Mouse (Mus musculus): ENCODE data around the gene Tbx21. TPM values are rescaled to one million over a fixed set of nuclear protein-coding genes. Genes with fewer than 3 reads are reported as not detected.

Gene Tbx21
- polyA plus RNA-seq, 1 experiment from 2014 or later, result 0.23 TPM

DNA sequence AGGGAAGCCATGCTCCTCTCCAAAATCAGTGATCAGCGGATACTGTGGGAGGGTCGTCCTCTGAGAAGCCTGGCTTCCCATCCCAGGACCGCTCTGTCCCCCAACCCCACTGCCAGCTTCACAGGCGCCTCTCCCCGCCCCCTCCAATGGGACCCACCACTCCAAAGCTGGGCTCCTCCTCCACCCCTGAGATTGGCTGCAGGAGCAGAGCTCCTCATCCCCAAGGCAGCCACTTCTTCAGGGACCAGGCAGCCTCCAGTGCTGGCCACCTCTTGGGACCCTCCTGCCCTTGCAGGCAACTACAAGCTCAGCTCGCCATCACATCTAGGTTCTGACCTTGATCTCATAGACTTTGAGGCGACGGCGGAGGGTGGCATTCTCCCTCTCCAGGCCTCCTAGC lies 33.9 kb upstream of the Tbx21 start:
- no peaks in the 10 kb centered on the region for H3K9me3 ChIP-seq (ENCODE audit: control insufficient read depth, low read length)
- H3K27me3 ChIP-seq (ENCODE audit: control insufficient read depth, insufficient read depth, low read length), result peaks cover 11% of the 10 kb centered on the region; the same call in 1 of the 2 replicates
- DNase-seq (ENCODE audit: low spot score), result no peak
- 24% methylated on average over 9 of the region's 9 CpGs for WGBS
- peak overlapping the region; percentile 96; the same call in 1 of the 2 replicates for H3K4me2 ChIP-seq (replicated peaks; ENCODE audit: low read depth, low read length)
- H3K4me1 ChIP-seq (replicated peaks; ENCODE audit: control insufficient read depth, insufficient read depth, low read length), result peaks cover 15% of the 10 kb centered on the region
- no peak for ATAC-seq (ENCODE audit: low FRiP score)
- H3K36me3 ChIP-seq (ENCODE audit: control insufficient read depth, insufficient read depth, low read length), result no peaks in the 10 kb centered on the region
- no peak overlapping the region for H3K27ac ChIP-seq (ENCODE audit: low read depth, low read length)
- no peak overlapping the region for H3K4me3 ChIP-seq (ENCODE audit: low read depth, low read length)
- peak overlapping the region; percentile 11; the same call in 1 of the 2 replicates for H3K9ac ChIP-seq (ENCODE audit: low read depth, low read length)

GRCm38 (mm10) chr11:97148591-97148990 lies 33.5 kb upstream of the Tbx21 start:
- Histone ChIP-seq H3K4me2 (replicated peaks; ENCODE audit: low read depth, low read length) (no peak overlapping the region), H3K27me3 (ENCODE audit: control insufficient read depth, insufficient read depth, low read length) (peaks cover 11% of the 10 kb centered on the region; the same call in 1 of the 2 replicates), H3K9ac (ENCODE audit: low read depth, low read length) (0 out of 2 replicates have a peak overlapping the region, but pooled peaks have one; percentile 4), H3K4me3 (ENCODE audit: low read depth, low read length) (no peak overlapping the region), H3K4me1 (replicated peaks; ENCODE audit: control insufficient read depth, insufficient read depth, low read length) (peaks cover 15% of the 10 kb centered on the region), H3K27ac (ENCODE audit: low read depth, low read length) (no peak overlapping the region), H3K36me3 (ENCODE audit: control insufficient read depth, insufficient read depth, low read length) (no peaks in the 10 kb centered on the region), H3K9me3 (ENCODE audit: control insufficient read depth, low read length) (no peaks in the 10 kb centered on the region)
- no peak for ATAC-seq (ENCODE audit: low FRiP score)
- 30% methylated on average over 12 of the region's 12 CpGs for WGBS
- no peak for DNase-seq (ENCODE audit: low spot score)

DNA sequence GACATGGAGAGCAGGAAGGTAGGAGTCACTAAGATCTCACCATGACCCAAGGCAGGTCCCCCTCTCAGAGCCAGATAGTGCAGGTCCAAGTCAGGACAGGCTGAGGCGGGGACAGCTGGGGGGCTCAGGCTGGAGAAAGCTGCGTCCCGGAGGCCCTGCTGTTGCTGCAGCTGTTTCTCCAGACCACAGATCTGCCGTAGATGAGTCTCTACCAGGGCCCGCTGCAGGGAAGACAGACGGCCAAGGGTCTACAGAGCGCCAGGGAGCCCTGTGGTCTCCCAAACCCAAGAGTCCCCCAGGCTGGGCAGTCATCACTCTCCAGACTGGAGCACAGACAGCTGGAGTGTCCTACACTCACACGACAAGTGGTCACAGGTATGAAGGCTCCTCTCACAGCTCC lies 32.2 kb upstream of the Tbx21 start:
- H3K4me1 ChIP-seq (replicated peaks; ENCODE audit: control insufficient read depth, insufficient read depth, low read length), result peaks cover 11% of the 10 kb centered on the region
- no peaks in the 10 kb centered on the region for H3K36me3 ChIP-seq (ENCODE audit: control insufficient read depth, insufficient read depth, low read length)
- H3K4me3 ChIP-seq (ENCODE audit: low read depth, low read length), result no peak overlapping the region
- peaks cover 11% of the 10 kb centered on the region; the same call in 1 of the 2 replicates for H3K27me3 ChIP-seq (ENCODE audit: control insufficient read depth, insufficient read depth, low read length)
- no peak for DNase-seq (ENCODE audit: low spot score)
- no peak overlapping the region for H3K4me2 ChIP-seq (replicated peaks; ENCODE audit: low read depth, low read length)
- no peak overlapping the region for H3K27ac ChIP-seq (ENCODE audit: low read depth, low read length)
- no peak overlapping the region for H3K9ac ChIP-seq (ENCODE audit: low read depth, low read length)
- H3K9me3 ChIP-seq (ENCODE audit: control insufficient read depth, low read length), result no peaks in the 10 kb centered on the region
- WGBS, result 73% methylated on average over 8 of the region's 8 CpGs
- ATAC-seq (ENCODE audit: low FRiP score), result no peak

- ATAC-seq (ENCODE audit: low FRiP score) (no peak), DNase-seq (ENCODE audit: low spot score) (peak; percentile 90)
- Histone ChIP-seq H3K27me3 (ENCODE audit: control insufficient read depth, insufficient read depth, low read length) (peaks cover 11% of the 10 kb centered on the region; the same call in 1 of the 2 replicates), H3K27ac (ENCODE audit: low read depth, low read length) (no peak overlapping the region), H3K4me2 (replicated peaks; ENCODE audit: low read depth, low read length) (no peak overlapping the region), H3K9me3 (ENCODE audit: control insufficient read depth, low read length) (no peaks in the 10 kb centered on the region), H3K9ac (ENCODE audit: low read depth, low read length) (no peak overlapping the region), H3K36me3 (ENCODE audit: control insufficient read depth, insufficient read depth, low read length) (no peaks in the 10 kb centered on the region), H3K4me1 (replicated peaks; ENCODE audit: control insufficient read depth, insufficient read depth, low read length) (peaks cover 6% of the 10 kb centered on the region), H3K4me3 (ENCODE audit: low read depth, low read length) (no peak overlapping the region)
- 9% methylated on average over 8 of the region's 8 CpGs for WGBS
These were observed 31.6 kb upstream of the Tbx21 start for GRCm38 (mm10) chr11:97146724-97147123.

GRCm38 (mm10) chr11:97145951-97146350 lies 30.8 kb upstream of the Tbx21 start:
- H3K9ac ChIP-seq (ENCODE audit: low read depth, low read length), result no peak overlapping the region

GRCm38 (mm10) chr11:97145320-97145719 lies 30.2 kb upstream of the Tbx21 start:
- H3K4me1 ChIP-seq (replicated peaks; ENCODE audit: control insufficient read depth, insufficient read depth, low read length), result peaks cover 4% of the 10 kb centered on the region
- 79% methylated on average over 2 of the region's 2 CpGs for WGBS

More at GRCm38 (mm10) chr11:97145951-97146350, 30.8 kb upstream of the Tbx21 start:
- Histone ChIP-seq H3K9me3 (ENCODE audit: control insufficient read depth, low read length) (no peaks in the 10 kb centered on the region), H3K4me1 (replicated peaks; ENCODE audit: control insufficient read depth, insufficient read depth, low read length) (peaks cover 6% of the 10 kb centered on the region), H3K4me3 (ENCODE audit: low read depth, low read length) (no peak overlapping the region), H3K27ac (ENCODE audit: low read depth, low read length) (no peak overlapping the region), H3K4me2 (replicated peaks; ENCODE audit: low read depth, low read length) (no peak overlapping the region), H3K27me3 (ENCODE audit: control insufficient read depth, insufficient read depth, low read length) (peaks cover 11% of the 10 kb centered on the region; the same call in 1 of the 2 replicates), H3K36me3 (ENCODE audit: control insufficient read depth, insufficient read depth, low read length) (no peaks in the 10 kb centered on the region)
- DNase-seq (ENCODE audit: low spot score) (no peak), ATAC-seq (ENCODE audit: low FRiP score) (no peak)
- WGBS, result 75% methylated on average over 9 of the region's 9 CpGs

GRCm38 (mm10) chr11:97143196-97143900 lies 28.2 kb upstream of the Tbx21 start:
- H3K4me1 ChIP-seq (replicated peaks; ENCODE audit: control insufficient read depth, insufficient read depth, low read length), result peaks cover 6% of the 10 kb centered on the region
- H3K27ac ChIP-seq (ENCODE audit: low read depth, low read length), result no peak overlapping the region
- no peak overlapping the region for H3K4me3 ChIP-seq (ENCODE audit: low read depth, low read length)
- ATAC-seq (ENCODE audit: low FRiP score) (no peak), DNase-seq (ENCODE audit: low spot score) (no peak)
- H3K36me3 ChIP-seq (ENCODE audit: control insufficient read depth, insufficient read depth, low read length), result no peaks in the 10 kb centered on the region
- WGBS, result 85% methylated on average over 9 of the region's 9 CpGs
- H3K27me3 ChIP-seq (ENCODE audit: control insufficient read depth, insufficient read depth, low read length), result peaks cover 11% of the 10 kb centered on the region
- no peaks in the 10 kb centered on the region for H3K9me3 ChIP-seq (ENCODE audit: control insufficient read depth, low read length)
- H3K9ac ChIP-seq (ENCODE audit: low read depth, low read length), result no peak overlapping the region
- H3K4me2 ChIP-seq (replicated peaks; ENCODE audit: low read depth, low read length), result no peak overlapping the region

More at GRCm38 (mm10) chr11:97145320-97145719, 30.2 kb upstream of the Tbx21 start:
- peaks cover 14% of the 10 kb centered on the region for H3K27me3 ChIP-seq (ENCODE audit: control insufficient read depth, insufficient read depth, low read length)
- H3K27ac ChIP-seq (ENCODE audit: low read depth, low read length), result no peak overlapping the region
- DNase-seq (ENCODE audit: low spot score) (no peak), ATAC-seq (ENCODE audit: low FRiP score) (no peak)
- H3K4me3 ChIP-seq (ENCODE audit: low read depth, low read length), result no peak overlapping the region
- H3K9ac ChIP-seq (ENCODE audit: low read depth, low read length), result no peak overlapping the region
- no peaks in the 10 kb centered on the region for H3K9me3 ChIP-seq (ENCODE audit: control insufficient read depth, low read length)
- no peaks in the 10 kb centered on the region for H3K36me3 ChIP-seq (ENCODE audit: control insufficient read depth, insufficient read depth, low read length)
- no peak overlapping the region for H3K4me2 ChIP-seq (replicated peaks; ENCODE audit: low read depth, low read length)

DNA sequence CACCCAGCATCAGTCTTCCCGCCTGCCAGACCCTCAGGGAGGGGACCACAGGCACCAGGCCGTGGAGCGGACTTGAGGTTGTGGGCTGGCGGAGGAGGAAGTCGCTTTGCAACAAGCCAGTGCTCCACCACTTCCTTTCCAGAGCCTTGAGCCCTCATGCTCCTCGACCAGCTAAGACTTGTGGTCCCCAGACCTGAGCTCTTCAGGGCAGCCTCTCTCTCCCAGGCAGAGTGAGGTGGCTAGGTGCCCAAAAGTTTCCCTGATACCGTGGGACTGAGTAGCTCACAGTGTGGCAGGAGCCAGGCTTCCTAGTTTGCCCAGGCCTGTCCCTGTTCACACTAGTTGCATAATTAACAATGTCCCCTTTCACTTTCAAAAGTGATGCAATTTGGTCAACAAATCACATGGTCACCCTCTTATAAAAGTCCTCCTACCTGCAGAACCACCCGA lies 27.1 kb upstream of the Tbx21 start:
- H3K9me3 ChIP-seq (ENCODE audit: control insufficient read depth, low read length), result no peaks in the 10 kb centered on the region
- WGBS, result 84% methylated on average over 8 of the region's 8 CpGs
- no peak overlapping the region for H3K9ac ChIP-seq (ENCODE audit: low read depth, low read length)
- H3K4me2 ChIP-seq (replicated peaks; ENCODE audit: low read depth, low read length), result no peak overlapping the region
- ATAC-seq (ENCODE audit: low FRiP score), result no peak
- H3K27ac ChIP-seq (ENCODE audit: low read depth, low read length), result no peak overlapping the region
- peaks cover 15% of the 10 kb centered on the region for H3K27me3 ChIP-seq (ENCODE audit: control insufficient read depth, insufficient read depth, low read length)
- no peaks in the 10 kb centered on the region for H3K36me3 ChIP-seq (ENCODE audit: control insufficient read depth, insufficient read depth, low read length)
- peaks cover 15% of the 10 kb centered on the region for H3K4me1 ChIP-seq (replicated peaks; ENCODE audit: control insufficient read depth, insufficient read depth, low read length)
- no peak overlapping the region for H3K4me3 ChIP-seq (ENCODE audit: low read depth, low read length)
- no peak for DNase-seq (ENCODE audit: low spot score)

DNA sequence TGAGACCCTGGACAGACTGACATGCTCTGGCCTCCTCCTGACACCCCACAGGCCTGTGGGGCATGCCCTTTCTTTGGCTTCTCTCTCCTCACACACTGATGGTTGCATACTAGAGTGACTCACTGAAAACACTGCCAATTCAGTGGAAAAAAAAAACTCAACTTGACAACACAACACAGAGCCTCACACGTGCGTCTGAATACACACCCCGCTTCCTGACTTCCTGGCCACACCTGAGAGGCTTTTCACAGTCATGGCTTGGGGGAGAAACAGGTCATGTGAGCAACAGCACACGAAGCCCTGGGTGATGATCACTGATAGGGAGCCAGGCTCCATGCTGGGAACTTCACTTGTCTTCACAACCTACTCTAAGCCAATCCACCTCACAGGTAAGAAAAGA lies 25.7 kb upstream of the Tbx21 start:
- DNase-seq (ENCODE audit: low spot score) (no peak), ATAC-seq (ENCODE audit: low FRiP score) (no peak)
- Histone ChIP-seq H3K36me3 (ENCODE audit: control insufficient read depth, insufficient read depth, low read length) (no peaks in the 10 kb centered on the region), H3K9me3 (ENCODE audit: control insufficient read depth, low read length) (no peaks in the 10 kb centered on the region), H3K4me1 (replicated peaks; ENCODE audit: control insufficient read depth, insufficient read depth, low read length) (peaks cover 15% of the 10 kb centered on the region), H3K4me3 (ENCODE audit: low read depth, low read length) (no peak overlapping the region), H3K9ac (ENCODE audit: low read depth, low read length) (no peak overlapping the region), H3K4me2 (replicated peaks; ENCODE audit: low read depth, low read length) (no peak overlapping the region), H3K27me3 (ENCODE audit: control insufficient read depth, insufficient read depth, low read length) (peaks cover 15% of the 10 kb centered on the region), H3K27ac (ENCODE audit: low read depth, low read length) (no peak overlapping the region)
- 83% methylated on average over 4 of the region's 4 CpGs for WGBS

Data from hindbrain, embryonic 11.5 days (tissue).